Mouse (Mus musculus): Measurements from ENCODE around the gene Gm34653.

Gm34653 gene

GRCm38 (mm10) chr2:34883190-34883589, 50.4 kb downstream of the Gm34653 start:
- no peak for DNase-seq (ENCODE audit: low spot score in 2 of 2)

- no peak for DNase-seq (ENCODE audit: low spot score in 2 of 2)
Observed at GRCm38 (mm10) chr2:34884186-34884585, 51.4 kb downstream of the Gm34653 start.

Data from thymus, postnatal 10 days (tissue).